Mouse (Mus musculus) embryonic fibroblast, embryonic 13.5 days (primary cell): ENCODE measurements around the gene Sdk1.

Experiments
- CTCF ChIP-seq: IDR thresholded peaks from 2 replicates; pipeline ENCODE4 v1.5.1; 2011; ENCODE audit warnings: mild to moderate bottlenecking, control low read depth, low read length, moderate library complexity, borderline replicate concordance; ENCODE audit not compliant: insufficient read depth
- POLR2A ChIP-seq: IDR thresholded peaks from 2 replicates; pipeline ENCODE4 v1.6.1; 2011; ENCODE audit warnings: low read depth, mild to moderate bottlenecking, control low read depth, low read length, moderate library complexity

DNA sequence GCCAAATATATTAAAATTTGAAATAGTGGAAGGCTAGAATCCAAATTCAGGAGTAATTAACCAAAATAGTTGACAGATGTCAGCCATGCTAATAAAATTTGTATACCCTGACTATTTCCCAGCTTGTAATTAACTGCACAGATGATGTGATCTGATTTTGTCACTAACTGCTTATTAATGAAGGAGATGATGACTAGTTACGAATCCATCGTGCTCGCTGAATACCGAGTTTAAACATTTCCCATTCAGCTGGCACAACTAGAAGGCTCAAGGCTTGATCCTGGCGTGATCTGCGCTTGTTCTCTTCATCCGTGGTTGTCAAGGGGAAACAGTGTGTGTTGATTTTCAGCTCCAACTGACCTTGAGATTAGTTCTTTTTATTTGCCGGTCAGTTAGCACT is 162.5 kb downstream of the Sdk1 start:
- no peak for TF ChIP-seq CTCF
- TF ChIP-seq POLR2A, result no peak
